Mouse (Mus musculus): Measurements from ENCODE around the gene Ankmy1. TPM values are rescaled to one million over a fixed set of nuclear protein-coding genes. Genes with fewer than 3 reads are reported as not detected.
A peak's percentile ranks its signal among the peaks of the same experiment; 100 is the strongest.

Gene Ankmy1
- total RNA-seq, 2 experiments from 2014 or later, result 0.06 TPM; not detected in 1

GRCm38 (mm10) chr1:92930171-92930706 lies 27.5 kb upstream of the Ankmy1 start:
- H3K27ac ChIP-seq, result no peak overlapping the region
- H3K4me3 ChIP-seq, result no peak overlapping the region
- TF ChIP-seq CTCF (IDR thresholded peaks at IDR 0.05), result no peak
- DNase-seq, result no peak
- intact Hi-C loops (cut with DNase I), result no loop called here

GRCm38 (mm10) chr1:92921496-92921895 lies 18.8 kb upstream of the Ankmy1 start:
- Histone ChIP-seq H3K27ac (no peak overlapping the region), H3K4me3 (no peak overlapping the region)
- no peak for DNase-seq
- intact Hi-C loops (cut with DNase I), result no loop called here
- no peak for TF ChIP-seq CTCF (IDR thresholded peaks at IDR 0.05)

- no peak overlapping the region for H3K27ac ChIP-seq
- no peak overlapping the region for H3K4me3 ChIP-seq
- DNase-seq, result no peak
- intact Hi-C loops (cut with DNase I), result no loop called here
- TF ChIP-seq CTCF (IDR thresholded peaks at IDR 0.05), result no peak
These were observed 17.9 kb upstream of the Ankmy1 start for GRCm38 (mm10) chr1:92920474-92921200.

GRCm38 (mm10) chr1:92919775-92920174 lies 17.1 kb upstream of the Ankmy1 start:
- H3K4me3 ChIP-seq, result no peak overlapping the region
- DNase-seq, result peak; percentile 45
- no peak overlapping the region for H3K27ac ChIP-seq
- no peak for TF ChIP-seq CTCF (IDR thresholded peaks at IDR 0.05)
- intact Hi-C loops (cut with DNase I), result no loop called here

GRCm38 (mm10) chr1:92919151-92919550 lies 16.4 kb upstream of the Ankmy1 start:
- TF ChIP-seq CTCF (IDR thresholded peaks at IDR 0.05), result no peak
- intact Hi-C loops (cut with DNase I), result no loop called here
- DNase-seq, result no peak
- H3K4me3 ChIP-seq, result no peak overlapping the region
- H3K27ac ChIP-seq, result no peak overlapping the region

- DNase-seq, result no peak
- Histone ChIP-seq H3K4me3 (no peak overlapping the region), H3K27ac (no peak overlapping the region)
- intact Hi-C loops (cut with DNase I), result no loop called here
- TF ChIP-seq CTCF (IDR thresholded peaks at IDR 0.05), result no peak
These were observed 14.0 kb upstream of the Ankmy1 start for GRCm38 (mm10) chr1:92916725-92917124.

GRCm38 (mm10) chr1:92914993-92915392 lies 12.3 kb upstream of the Ankmy1 start:
- H3K4me3 ChIP-seq, result no peak overlapping the region
- intact Hi-C loops (cut with DNase I), result no loop called here
- no peak for TF ChIP-seq CTCF (IDR thresholded peaks at IDR 0.05)
- no peak for DNase-seq
- no peak overlapping the region for H3K27ac ChIP-seq

- Histone ChIP-seq H3K27ac (no peak overlapping the region), H3K4me3 (no peak overlapping the region)
- TF ChIP-seq CTCF (IDR thresholded peaks at IDR 0.05), result no peak
- DNase-seq, result no peak
- intact Hi-C loops (cut with DNase I), result no loop called here
These were observed 11.5 kb upstream of the Ankmy1 start for GRCm38 (mm10) chr1:92914239-92914638.

GRCm38 (mm10) chr1:92912286-92912685 lies 9.6 kb upstream of the Ankmy1 start:
- Histone ChIP-seq H3K27ac (no peak overlapping the region; the same call in 1 of the 2 replicates), H3K4me3 (peak overlapping the region; percentile 96)
- TF ChIP-seq CTCF (IDR thresholded peaks at IDR 0.05), result no peak
- no peak for DNase-seq
- intact Hi-C loops (cut with DNase I), result no loop called here

- DNase-seq, result no peak
- TF ChIP-seq CTCF (IDR thresholded peaks at IDR 0.05), result no peak
- H3K27ac ChIP-seq, result peak overlapping the region; percentile 93
- peak overlapping the region; percentile 96 for H3K4me3 ChIP-seq
- intact Hi-C loops (cut with DNase I), result loop anchor here (2.0 kb wide), 1 partner anchor 23 kb away; the partner anchor contains the start of gene Capn10
These were observed 9.0 kb upstream of the Ankmy1 start for GRCm38 (mm10) chr1:92911721-92912138.

GRCm38 (mm10) chr1:92910925-92911720 lies 8.4 kb upstream of the Ankmy1 start:
- no peak for TF ChIP-seq CTCF (IDR thresholded peaks at IDR 0.05)
- H3K27ac ChIP-seq, result peak overlapping the region; percentile 93
- peak overlapping the region; percentile 96 for H3K4me3 ChIP-seq
- intact Hi-C loops (cut with DNase I), result loop anchor here (2.0 kb wide), 1 partner anchor 24 kb away; the partner anchor contains the start of gene Capn10
- DNase-seq, result peak; percentile 83

- intact Hi-C loops (cut with DNase I), result loop anchor here (2.0 kb wide), 1 partner anchor 24 kb away; the partner anchor contains the start of gene Capn10
- Histone ChIP-seq H3K27ac (peak within 1 kb of the TSS; percentile 93), H3K4me3 (peak within 1 kb of the TSS; percentile 96)
- peak; percentile 91 for DNase-seq
- peak; percentile 74 for TF ChIP-seq CTCF (IDR thresholded peaks at IDR 0.05)
These were observed 7.7 kb upstream of the Ankmy1 start, which contains the start of gene Rnpepl1 for GRCm38 (mm10) chr1:92910239-92910885. Gene Rnpepl1 (plus strand): TSS chr1:92910783.
